Mouse (Mus musculus) forebrain, embryonic 16.5 days (tissue): ENCODE results near the gene Eml3. TPM values are rescaled to one million over a fixed set of nuclear protein-coding genes. Genes with fewer than 3 reads are reported as not detected.

Experiments
- ATAC-seq: fragments of 200-750 bp; cut with Nextera tagmentation; 2 replicates; pipeline ENCODE4 v1.8.0; 2017; ENCODE audit warnings: mild to moderate bottlenecking, moderate library complexity
- H3K27ac ChIP-seq: fragments of 300-500 bp; sonication (generic); 2 replicates; pipeline ENCODE4 v1.5.1; 2014; ENCODE audit warnings: low read length, control low read depth
- H3K27me3 ChIP-seq: fragments of 300-500 bp; sonication (generic); replicated peaks from 2 replicates; pipeline ENCODE4 v1.6.1; 2014; ENCODE audit warnings: low read length; ENCODE audit not compliant: control insufficient read depth, insufficient read depth
- H3K36me3 ChIP-seq: fragments of 300-500 bp; sonication (generic); 2 replicates; pipeline ENCODE4 v1.6.1; 2014; ENCODE audit not compliant: control insufficient read depth, insufficient read depth
- H3K4me1 ChIP-seq: fragments of 300-500 bp; sonication (generic); replicated peaks from 2 replicates; pipeline ENCODE4 v1.6.1; 2014; ENCODE audit warnings: low read length; ENCODE audit not compliant: control insufficient read depth, insufficient read depth
- H3K4me2 ChIP-seq: fragments of 300-500 bp; sonication (generic); 2 replicates; pipeline ENCODE4 v1.6.1; 2014; ENCODE audit warnings: mild to moderate bottlenecking, low read length, control low read depth
- H3K4me3 ChIP-seq: fragments of 300-500 bp; sonication (generic); replicated peaks from 2 replicates; pipeline ENCODE4 v1.5.1; 2014; ENCODE audit warnings: mild to moderate bottlenecking, low read length, control low read depth
- H3K9ac ChIP-seq: fragments of 300-500 bp; sonication (generic); replicated peaks from 2 replicates; pipeline ENCODE4 v1.6.1; 2014; ENCODE audit warnings: low read depth, low read length, control low read depth
- H3K9me3 ChIP-seq: fragments of 300-500 bp; sonication (generic); 2 replicates; pipeline ENCODE4 v1.6.1; 2016; ENCODE audit warnings: low read length; ENCODE audit not compliant: control insufficient read depth
- WGBS: fragments of 180-500 bp; shearing (Covaris S2); extraction: QIAGEN DNeasy Blood & Tissue Kit; methylation state at CpG from one replicate; pipeline ENCODE4 v1.1.7; 2014; 5-methylcytosine and 5-hydroxymethylcytosine counted together
- polyA plus RNA-seq: library from polyadenylated mRNA; unstranded; fragments of >200 nt; fragmentation: Nextera tagmentation; extraction: Ambion mirVana; gene quantifications from 2 replicates; pipeline ENCODE4 v1.2.1, GENCODE M21; 2015

The Eml3 gene
- polyA plus RNA-seq, 1 experiment from 2014 or later, result 9.7 TPM

DNA sequence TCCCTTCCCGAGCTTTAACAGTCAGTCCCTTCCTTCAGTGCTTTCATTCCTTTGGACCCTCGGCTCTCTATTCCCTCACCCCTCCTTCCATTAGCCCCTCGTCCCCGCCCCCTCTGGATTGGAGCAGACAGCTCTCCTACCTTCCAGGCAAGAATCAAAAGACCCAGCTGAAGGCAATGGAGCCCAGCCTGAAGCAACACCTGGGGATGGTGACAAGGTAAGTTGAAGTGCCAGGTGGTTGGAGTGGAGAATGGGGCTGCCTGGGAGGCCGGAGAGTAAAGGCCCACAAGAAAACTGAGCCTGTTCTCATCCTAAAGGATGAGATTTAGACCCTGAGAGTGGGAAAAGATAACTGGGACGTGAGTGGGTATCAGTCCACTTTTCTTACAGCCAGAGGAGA, 20.8 kb upstream of the Eml3 start:
- ATAC-seq, result no peak
- Histone ChIP-seq H3K27ac (no peak overlapping the region), H3K27me3 (no peaks in the 10 kb centered on the region), H3K9ac (no peak overlapping the region), H3K4me3 (no peak overlapping the region), H3K36me3 (peaks cover 78% of the 10 kb centered on the region), H3K9me3 (no peaks in the 10 kb centered on the region), H3K4me2 (no peak overlapping the region), H3K4me1 (no peaks in the 10 kb centered on the region)
- WGBS, result 86% methylated on average over 6 of the region's 6 CpGs

DNA sequence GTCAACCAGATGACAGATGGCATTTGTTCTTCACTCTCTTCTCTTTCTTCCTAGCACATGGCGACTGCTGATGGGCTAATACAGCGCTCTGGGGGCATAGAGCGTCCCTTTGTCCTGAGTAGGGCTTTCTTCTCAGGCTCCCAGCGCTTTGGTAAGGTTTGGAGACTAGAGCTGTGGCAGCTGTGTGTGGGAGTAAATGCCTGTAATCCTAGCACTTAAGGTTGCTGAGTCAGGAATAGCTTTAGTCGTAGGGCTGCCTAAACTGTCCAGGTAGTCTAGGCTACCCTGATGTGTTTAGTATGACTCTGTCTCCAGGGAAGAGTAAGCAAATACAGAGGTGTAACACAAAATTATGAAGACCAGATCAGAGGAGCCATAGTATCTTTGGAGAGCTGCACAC, 17.5 kb upstream of the Eml3 start:
- Histone ChIP-seq H3K4me2 (no peak overlapping the region), H3K27me3 (no peaks in the 10 kb centered on the region), H3K9ac (no peak overlapping the region), H3K9me3 (no peaks in the 10 kb centered on the region), H3K27ac (no peak overlapping the region), H3K4me3 (no peak overlapping the region), H3K36me3 (peaks cover 84% of the 10 kb centered on the region), H3K4me1 (no peaks in the 10 kb centered on the region)
- WGBS, result 96% methylated on average over 5 of the region's 5 CpGs
- ATAC-seq, result no peak

DNA sequence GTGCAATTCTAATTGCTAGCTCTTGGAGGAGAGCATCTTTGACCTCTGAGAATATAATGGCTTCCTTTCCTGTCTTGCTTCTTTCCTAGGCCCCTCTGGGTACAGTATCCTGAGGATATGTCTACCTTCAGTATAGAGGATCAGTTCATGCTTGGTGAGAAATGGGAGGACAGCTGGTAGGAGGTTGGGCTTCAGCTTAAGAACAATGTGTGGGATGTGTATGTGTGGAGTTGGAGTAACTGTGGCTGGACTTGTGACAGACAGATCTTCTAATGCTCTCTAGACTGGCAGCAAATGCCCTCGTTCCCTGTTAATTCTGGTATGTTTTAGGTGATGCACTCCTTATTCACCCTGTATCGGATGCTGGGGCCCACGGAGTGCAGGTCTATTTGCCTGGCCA, 15.1 kb upstream of the Eml3 start:
- H3K4me3 ChIP-seq, result no peak overlapping the region
- WGBS, result 98% methylated on average over 3 of the region's 3 CpGs
- no peak overlapping the region for H3K27ac ChIP-seq
- H3K9ac ChIP-seq, result no peak overlapping the region
- H3K4me1 ChIP-seq, result no peaks in the 10 kb centered on the region
- no peak overlapping the region for H3K4me2 ChIP-seq
- H3K27me3 ChIP-seq, result no peaks in the 10 kb centered on the region
- no peak for ATAC-seq
- no peaks in the 10 kb centered on the region for H3K9me3 ChIP-seq
- peaks cover 65% of the 10 kb centered on the region for H3K36me3 ChIP-seq

DNA sequence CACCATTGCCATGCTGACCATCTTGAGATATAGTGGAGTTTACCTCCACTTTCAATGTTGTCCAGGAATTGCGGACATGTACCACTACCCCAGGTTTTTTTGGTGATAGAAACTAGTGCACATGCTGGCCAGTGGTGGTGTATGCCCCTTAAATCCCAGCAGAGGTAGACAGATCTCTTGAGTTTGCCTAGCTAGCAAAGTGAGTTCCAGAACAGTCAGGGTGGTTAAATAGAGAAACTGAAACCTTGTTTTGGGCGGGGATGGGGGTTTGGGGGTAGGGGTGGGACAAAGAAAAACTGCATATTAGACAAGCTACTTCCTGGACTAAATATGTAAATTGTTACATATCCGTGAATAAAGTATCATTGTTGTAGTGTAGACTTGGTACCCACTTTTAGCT, 10.4 kb upstream of the Eml3 start:
- Histone ChIP-seq H3K27me3 (no peaks in the 10 kb centered on the region), H3K36me3 (peaks cover 27% of the 10 kb centered on the region), H3K4me1 (peaks cover 17% of the 10 kb centered on the region), H3K4me2 (no peak overlapping the region), H3K4me3 (no peak overlapping the region), H3K9me3 (no peaks in the 10 kb centered on the region), H3K27ac (no peak overlapping the region), H3K9ac (no peak overlapping the region)
- ATAC-seq, result no peak
- 87% methylated on average over 3 of the region's 3 CpGs for WGBS

DNA sequence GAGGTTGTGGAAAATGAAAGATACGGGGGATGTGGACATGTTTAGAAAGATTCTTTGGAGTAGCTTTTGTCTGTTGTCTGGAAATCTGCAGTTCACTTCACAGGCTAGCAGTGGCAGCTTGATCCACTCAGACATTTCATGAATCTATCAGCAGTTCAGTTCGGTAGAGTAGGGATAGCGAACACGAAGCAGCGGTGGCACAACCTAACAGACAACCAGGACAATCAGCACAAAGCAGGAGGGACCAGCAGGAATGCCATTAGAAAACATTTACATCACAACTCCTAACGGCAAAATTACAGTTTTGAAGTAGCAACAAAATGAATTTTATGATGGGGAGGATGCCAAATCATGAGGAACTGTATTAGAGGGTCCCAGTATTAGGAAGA, 9.7 kb upstream of the Eml3 start:
- Histone ChIP-seq H3K27ac (peak overlapping the region; percentile 63), H3K9me3 (no peaks in the 10 kb centered on the region), H3K4me1 (peaks cover 17% of the 10 kb centered on the region), H3K9ac (no peak overlapping the region; the same call in 1 of the 2 replicates), H3K4me2 (peak overlapping the region; percentile 92), H3K27me3 (no peaks in the 10 kb centered on the region), H3K4me3 (peak overlapping the region; percentile 91), H3K36me3 (peaks cover 22% of the 10 kb centered on the region)
- ATAC-seq, result no peak
- 70% methylated on average over 6 of the region's 6 CpGs for WGBS

DNA sequence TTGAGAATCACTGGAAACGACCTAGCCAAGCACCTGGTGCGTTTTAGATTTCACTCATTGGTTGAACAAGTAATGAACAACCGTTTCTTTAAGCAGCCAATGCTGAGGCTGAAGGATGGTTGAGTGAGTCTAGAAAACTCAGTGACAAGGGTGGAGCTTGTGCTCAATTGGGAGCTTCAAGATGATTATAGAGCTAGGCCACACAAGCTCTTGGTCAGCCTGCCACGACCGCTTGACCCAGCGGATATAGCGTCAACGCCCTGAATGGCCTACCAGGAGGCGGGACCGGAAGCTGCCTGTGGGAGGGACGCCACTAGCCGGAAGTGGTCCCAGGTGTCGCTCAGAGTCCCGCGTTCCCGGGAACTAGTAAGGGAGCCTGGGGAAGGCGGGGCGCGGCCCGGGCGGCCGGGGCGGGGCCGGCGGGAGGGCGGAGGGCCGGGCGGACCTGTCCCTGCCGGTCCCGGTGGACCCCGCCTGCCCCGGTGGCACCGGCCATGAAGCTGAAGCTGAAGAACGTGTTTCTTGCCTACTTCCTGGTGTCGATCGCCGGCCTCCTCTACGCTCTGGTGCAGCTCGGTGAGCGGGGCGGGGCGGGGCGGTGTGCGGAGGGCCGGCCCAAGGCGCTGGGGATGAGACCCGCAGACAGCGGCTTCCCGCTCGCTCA, 9.1 kb upstream of the Eml3 start, which contains the start of gene B3gat3:
Gene B3gat3, plus strand, starts transcription at position 302 of the 664 bp plus-strand sequence.
- ATAC-seq, result peak; percentile 97
- peak within 1 kb of the TSS; percentile 92 for H3K4me2 ChIP-seq
- no peaks in the 10 kb centered on the region for H3K9me3 ChIP-seq
- H3K4me1 ChIP-seq, result peaks cover 17% of the 10 kb centered on the region
- WGBS, result 2% methylated on average over 48 of the region's 50 CpGs
- H3K27ac ChIP-seq, result peak within 1 kb of the TSS; percentile 63
- H3K9ac ChIP-seq, result peak within 1 kb of the TSS; percentile 91
- no peaks in the 10 kb centered on the region for H3K27me3 ChIP-seq
- H3K36me3 ChIP-seq, result peaks cover 18% of the 10 kb centered on the region
- H3K4me3 ChIP-seq, result peak within 1 kb of the TSS; percentile 91

DNA sequence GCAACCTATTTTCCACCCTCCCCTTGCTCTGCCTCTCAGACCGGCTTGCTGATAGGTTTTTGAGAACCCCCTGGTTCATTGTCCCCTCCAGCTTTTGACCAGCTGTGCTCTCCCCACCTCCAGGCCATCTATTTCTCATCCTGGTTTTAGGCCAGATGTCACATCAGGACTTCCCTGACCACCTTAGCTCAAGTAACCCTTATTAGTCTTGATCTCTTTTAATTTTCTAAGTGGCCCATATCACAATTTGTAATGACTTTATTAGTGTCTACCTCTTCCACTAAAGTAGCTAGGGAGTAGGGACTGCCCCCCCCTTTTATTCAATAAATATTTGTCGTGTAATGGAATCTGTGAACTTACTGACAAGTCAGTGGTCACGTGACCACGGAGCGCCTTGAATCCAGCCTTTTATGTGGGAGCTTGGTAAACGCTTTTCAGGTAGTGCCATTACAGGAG, 8.5 kb upstream of the Eml3 start:
- WGBS, result under 1% methylated on average over 6 of the region's 6 CpGs
- H3K9me3 ChIP-seq, result no peaks in the 10 kb centered on the region
- no peaks in the 10 kb centered on the region for H3K27me3 ChIP-seq
- peak overlapping the region; percentile 63 for H3K27ac ChIP-seq
- H3K4me3 ChIP-seq, result peak overlapping the region; percentile 91
- peak overlapping the region; percentile 91 for H3K9ac ChIP-seq
- ATAC-seq, result no peak
- peaks cover 17% of the 10 kb centered on the region for H3K4me1 ChIP-seq
- H3K4me2 ChIP-seq, result peak overlapping the region; percentile 92
- H3K36me3 ChIP-seq, result peaks cover 11% of the 10 kb centered on the region

DNA sequence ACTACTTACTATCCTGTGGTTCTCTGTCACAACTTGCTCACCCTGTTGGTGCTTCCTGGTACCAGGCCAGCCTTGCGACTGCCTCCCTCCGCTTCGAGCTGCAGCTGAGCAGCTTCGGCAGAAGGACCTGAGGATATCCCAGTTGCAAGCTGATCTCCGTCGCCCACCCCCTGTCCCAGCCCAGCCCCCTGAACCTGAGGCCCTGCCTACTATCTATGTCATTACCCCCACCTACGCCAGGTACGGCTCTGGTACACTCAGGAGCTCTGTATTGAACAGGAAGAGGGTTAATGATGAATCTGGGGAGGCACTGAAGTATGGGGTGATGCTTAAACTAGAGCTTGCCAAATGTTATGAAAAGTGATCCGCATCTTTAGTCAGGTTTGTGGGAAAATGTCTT, 7.6 kb upstream of the Eml3 start:
- 83% methylated on average over 9 of the region's 9 CpGs for WGBS
- Histone ChIP-seq H3K9ac (no peak overlapping the region), H3K27ac (no peak overlapping the region), H3K27me3 (no peaks in the 10 kb centered on the region), H3K4me1 (peaks cover 17% of the 10 kb centered on the region), H3K36me3 (peaks cover 3% of the 10 kb centered on the region), H3K4me2 (no peak overlapping the region), H3K9me3 (no peaks in the 10 kb centered on the region), H3K4me3 (no peak overlapping the region)
- ATAC-seq, result no peak

DNA sequence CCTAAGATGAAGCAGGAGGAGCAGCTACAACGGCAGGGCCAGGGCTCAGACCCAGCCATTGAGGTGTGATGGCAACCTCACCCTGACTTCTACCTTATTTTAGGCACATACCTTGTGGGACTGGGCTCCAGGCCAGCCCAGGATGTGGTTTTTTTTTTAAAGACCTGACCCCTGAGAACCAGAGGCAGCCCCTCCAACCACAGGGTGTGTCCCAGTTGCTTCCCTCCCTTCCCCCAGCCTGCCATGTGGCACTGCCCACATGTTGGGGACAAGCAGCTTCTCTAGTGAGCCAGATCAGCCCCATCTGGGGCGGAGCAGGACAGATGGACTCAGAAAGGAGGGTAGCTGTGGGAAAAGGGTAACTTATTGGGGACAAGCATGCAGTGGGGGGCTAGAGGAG, 2.6 kb upstream of the Eml3 start:
- H3K9me3 ChIP-seq, result no peaks in the 10 kb centered on the region
- no peak overlapping the region for H3K27ac ChIP-seq
- ATAC-seq, result no peak
- peaks cover 14% of the 10 kb centered on the region for H3K4me1 ChIP-seq
- no peak overlapping the region for H3K9ac ChIP-seq
- no peak overlapping the region for H3K4me3 ChIP-seq
- no peaks in the 10 kb centered on the region for H3K27me3 ChIP-seq
- H3K36me3 ChIP-seq, result peaks cover 2% of the 10 kb centered on the region
- H3K4me2 ChIP-seq, result no peak overlapping the region
- WGBS, result 98% methylated on average over 2 of the region's 2 CpGs
